Mouse (Mus musculus) kidney, embryonic 15.5 days (tissue): ENCODE results near the gene Tmem179b. TPM values are rescaled to one million over a fixed set of nuclear protein-coding genes. Genes with fewer than 3 reads are reported as not detected.
A peak's percentile ranks its signal among the peaks of the same experiment; 100 is the strongest.

Source experiments
- ATAC-seq: fragments of 200-750 bp; cut with Nextera tagmentation; replicated peaks from 2 replicates; pipeline ENCODE4 v1.8.0; 2017; ENCODE audit warnings: moderate TSS enrichment; ENCODE audit not compliant: low FRiP score
- H3K27ac ChIP-seq: fragments of 300-500 bp; sonication (generic); 2 replicates; pipeline ENCODE4 v1.5.1; 2015; ENCODE audit warnings: mild to moderate bottlenecking, inconsistent platforms
- H3K27me3 ChIP-seq: fragments of 300-500 bp; sonication (generic); 2 replicates; pipeline ENCODE4 v1.6.1; 2015; ENCODE audit warnings: inconsistent platforms
- H3K36me3 ChIP-seq: fragments of 300-500 bp; sonication (generic); 2 replicates; pipeline ENCODE4 v1.6.1; 2015; ENCODE audit warnings: inconsistent platforms
- H3K4me1 ChIP-seq: fragments of 300-500 bp; sonication (generic); 2 replicates; pipeline ENCODE4 v1.6.1; 2015; ENCODE audit warnings: inconsistent platforms
- H3K4me2 ChIP-seq: fragments of 300-500 bp; sonication (generic); 2 replicates; pipeline ENCODE4 v1.6.1; 2015; ENCODE audit warnings: moderate library complexity, mild to moderate bottlenecking, inconsistent platforms
- H3K4me3 ChIP-seq: fragments of 300-500 bp; sonication (generic); replicated peaks from 2 replicates; pipeline ENCODE4 v1.5.1; 2015; ENCODE audit warnings: mild to moderate bottlenecking, inconsistent platforms
- H3K9ac ChIP-seq: fragments of 300-500 bp; sonication (generic); 2 replicates; pipeline ENCODE4 v1.6.1; 2015; ENCODE audit warnings: mild to moderate bottlenecking, inconsistent platforms
- H3K9me3 ChIP-seq: fragments of 300-500 bp; sonication (generic); replicated peaks from 2 replicates; pipeline ENCODE4 v1.6.1; 2016; ENCODE audit warnings: inconsistent platforms
- WGBS: fragments of 180-500 bp; shearing (Covaris S2); methylation state at CpG from one replicate; pipeline ENCODE4 v1.1.7; 2015; ENCODE audit warnings: mixed read lengths; 5-methylcytosine and 5-hydroxymethylcytosine counted together
- polyA plus RNA-seq: library from polyadenylated mRNA; unstranded; fragments of >200 nt; fragmentation: Nextera tagmentation; extraction: Ambion mirVana; gene quantifications from 2 replicates; pipeline ENCODE4 v1.2.1, GENCODE M21; 2015

The Tmem179b gene
- 83.6 and 85.6 TPM in 2 replicates for polyA plus RNA-seq

DNA sequence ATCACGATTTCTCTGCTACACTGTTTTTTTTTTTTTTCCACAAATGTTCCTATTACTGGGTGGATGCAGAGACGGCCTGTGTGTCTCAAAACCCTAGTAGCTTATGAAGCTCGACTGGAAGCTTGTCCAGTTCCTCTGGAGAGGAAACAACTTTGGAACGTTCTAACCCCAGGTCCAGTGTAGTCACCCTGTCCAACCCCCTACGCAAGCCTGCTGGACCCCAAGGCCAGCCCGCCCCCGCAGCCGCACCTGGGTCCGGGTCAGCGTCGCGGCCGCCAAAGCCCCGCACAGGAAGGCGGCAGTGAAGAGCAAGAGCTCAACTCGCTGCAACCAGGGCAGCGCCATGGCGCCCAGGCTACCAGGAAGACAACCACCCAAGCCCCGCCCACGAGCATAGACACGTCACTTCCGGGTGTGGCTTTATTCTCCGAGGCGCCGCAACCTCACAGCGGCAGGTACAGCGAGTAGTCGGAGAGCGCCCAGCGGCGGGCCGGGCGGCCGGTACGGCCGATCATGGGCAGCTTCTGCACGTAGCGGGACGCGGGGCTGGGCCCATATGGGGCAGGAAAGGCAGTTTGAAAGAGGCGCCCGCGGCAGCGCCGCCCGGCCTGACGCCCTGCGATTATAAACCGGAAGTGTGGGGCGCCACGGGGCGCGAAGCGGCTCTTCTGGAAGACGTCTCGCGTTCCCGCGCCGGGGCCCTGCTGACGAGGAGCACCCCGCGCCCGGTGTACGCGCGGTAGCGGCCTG is at the start of gene Tmem179b:
TSS of gene Tmem179b (minus strand) at position 382 of the 750 bp plus-strand sequence.
- WGBS, result under 1% methylated on average over 68 of the region's 68 CpGs

DNA sequence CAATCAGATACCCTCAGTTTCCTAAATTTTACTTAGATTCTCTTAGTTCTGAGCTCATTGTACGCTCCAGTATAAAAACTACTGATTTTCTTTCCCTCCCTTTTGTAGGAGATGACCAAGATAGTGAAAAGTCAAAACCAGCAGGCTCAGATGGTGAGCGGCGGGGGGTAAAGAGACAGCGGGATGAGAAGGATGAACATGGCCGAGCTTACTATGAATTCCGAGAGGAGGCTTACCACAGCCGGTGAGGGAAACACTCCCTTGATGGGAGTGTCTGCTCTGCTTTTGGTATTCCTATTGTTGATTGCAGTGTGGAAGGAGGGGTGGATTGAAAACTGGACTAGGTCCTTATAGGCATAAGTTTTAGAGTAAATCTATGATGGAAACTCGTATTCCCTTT is 48.4 kb upstream of the Tmem179b start:
- no peak for ATAC-seq
- peaks cover 51% of the 10 kb centered on the region for H3K36me3 ChIP-seq

More for the DNA sequence above, at the start of gene Tmem179b:
- Histone ChIP-seq H3K9ac (peak within 1 kb of the TSS; percentile 85), H3K9me3 (no peaks in the 10 kb centered on the region), H3K27ac (peak within 1 kb of the TSS; percentile 98), H3K4me2 (peak within 1 kb of the TSS; percentile 75), H3K4me3 (peak within 1 kb of the TSS; percentile 68), H3K4me1 (peaks cover 42% of the 10 kb centered on the region), H3K36me3 (peaks cover 54% of the 10 kb centered on the region), H3K27me3 (no peaks in the 10 kb centered on the region)
- peak; percentile 94 for ATAC-seq

DNA sequence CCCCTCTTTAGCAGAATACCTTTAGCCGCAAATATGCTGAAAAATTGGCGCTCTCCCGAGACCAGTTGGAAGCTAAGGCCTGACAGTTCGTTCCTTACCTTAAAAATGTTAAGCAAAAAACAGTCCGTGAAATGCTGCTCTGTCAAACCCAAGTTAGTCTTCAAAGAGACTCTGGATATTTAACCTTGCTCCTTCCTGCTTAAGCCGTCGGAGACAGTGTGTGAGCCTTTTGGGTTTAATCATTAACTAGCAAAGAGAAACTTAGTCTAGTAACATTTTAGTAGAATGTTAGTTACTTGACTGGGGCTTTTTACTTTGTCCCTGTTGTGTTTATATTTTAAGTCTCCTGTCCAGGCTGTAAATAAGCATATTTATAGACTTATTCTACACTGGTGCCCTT is 46.9 kb upstream of the Tmem179b start:
- under 1% methylated on average over 7 of the region's 7 CpGs for WGBS
- Histone ChIP-seq H3K27me3 (no peaks in the 10 kb centered on the region), H3K9me3 (no peaks in the 10 kb centered on the region), H3K4me2 (peak overlapping the region; percentile 88), H3K36me3 (peaks cover 46% of the 10 kb centered on the region), H3K4me1 (peaks cover 35% of the 10 kb centered on the region), H3K9ac (peak overlapping the region; percentile 99), H3K27ac (peak overlapping the region; percentile 100), H3K4me3 (peak overlapping the region; percentile 88)
- no peak for ATAC-seq

More for the DNA sequence above, 48.4 kb upstream of the Tmem179b start:
- Histone ChIP-seq H3K4me1 (peaks cover 23% of the 10 kb centered on the region), H3K9ac (0 out of 2 replicates have a peak overlapping the region, but pooled peaks have one; percentile 2), H3K4me3 (peak overlapping the region; percentile 88), H3K9me3 (no peaks in the 10 kb centered on the region), H3K27me3 (no peaks in the 10 kb centered on the region), H3K4me2 (peak overlapping the region; percentile 88), H3K27ac (no peak overlapping the region)
- 78% methylated on average over 8 of the region's 8 CpGs for WGBS

DNA sequence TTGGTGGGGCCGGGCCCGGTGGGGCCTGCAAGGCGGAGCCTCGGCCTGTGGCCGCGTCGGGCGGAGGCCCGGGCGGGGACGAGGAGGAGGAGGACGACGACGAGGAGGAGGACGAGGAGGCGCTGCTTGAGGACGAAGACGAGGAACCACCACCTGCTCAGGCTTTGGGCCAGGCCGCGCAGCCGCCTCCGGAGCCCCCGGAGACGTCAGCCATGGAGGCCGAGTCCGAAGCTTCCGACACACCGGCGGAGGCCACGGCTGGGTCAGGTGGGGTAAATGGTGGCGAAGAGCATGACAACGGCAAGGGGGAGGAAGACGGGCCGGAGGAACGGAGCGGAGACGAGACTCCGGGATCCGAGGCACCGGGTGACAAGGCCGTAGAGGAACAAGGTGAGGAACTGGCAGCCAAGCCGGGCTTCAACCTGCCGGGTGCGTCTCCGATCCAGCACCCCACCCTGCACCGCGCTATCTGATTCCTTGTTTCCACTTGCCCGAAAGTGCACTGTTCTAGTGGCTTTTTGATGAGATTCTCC is 46.2 kb upstream of the Tmem179b start:
- peaks cover 46% of the 10 kb centered on the region for H3K36me3 ChIP-seq
- WGBS, result under 1% methylated on average over 48 of the region's 48 CpGs

DNA sequence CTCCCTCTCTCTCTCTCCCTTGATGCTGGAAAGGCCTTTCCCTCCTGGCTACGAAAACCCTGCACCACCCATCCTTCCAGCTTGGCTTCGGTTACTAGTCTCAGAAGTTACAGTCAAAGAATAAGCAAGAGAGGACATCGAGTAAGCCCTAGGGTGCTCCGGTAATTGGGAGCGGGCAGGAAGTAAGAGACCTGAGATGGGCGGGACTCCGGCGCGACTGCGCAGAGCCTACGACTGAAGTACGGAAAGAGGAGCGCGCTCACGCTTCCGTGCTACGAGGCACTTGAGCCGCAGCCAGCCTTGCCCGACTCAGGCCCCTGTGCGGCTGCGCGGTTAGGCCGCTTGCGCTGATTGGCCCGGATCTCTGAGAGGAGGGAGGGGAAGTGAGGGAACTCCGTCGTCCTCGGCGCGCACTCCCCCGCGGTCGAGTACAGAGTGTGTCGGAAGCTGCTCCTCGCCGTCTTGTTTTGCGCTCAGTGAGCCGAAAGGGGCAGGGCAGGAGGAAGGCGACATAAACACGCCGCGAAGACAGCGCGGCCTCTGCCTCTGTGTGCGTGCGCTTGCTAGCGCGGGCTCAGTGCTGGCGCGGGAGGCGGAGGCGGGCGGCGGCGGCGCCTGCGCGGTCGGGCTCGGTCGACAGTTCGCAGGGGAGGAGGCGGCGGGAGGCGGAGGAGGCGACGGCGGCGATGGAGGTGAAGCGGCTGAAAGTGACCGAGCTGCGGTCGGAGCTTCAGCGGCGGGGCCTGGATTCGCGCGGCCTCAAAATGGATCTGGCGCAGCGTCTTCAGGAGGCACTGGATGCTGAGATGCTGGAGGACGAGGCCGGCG is 45.5 kb upstream of the Tmem179b start, which contains the start of gene Hnrnpul2:
TSS of gene Hnrnpul2 (plus strand) at position 415 of the 828 bp plus-strand sequence.
- peak within 1 kb of the TSS; percentile 99 for H3K9ac ChIP-seq
- H3K27ac ChIP-seq, result peak within 1 kb of the TSS; percentile 100
- H3K4me1 ChIP-seq, result peaks cover 44% of the 10 kb centered on the region
- no peaks in the 10 kb centered on the region for H3K27me3 ChIP-seq
- peaks cover 46% of the 10 kb centered on the region for H3K36me3 ChIP-seq
- peak; percentile 95 for ATAC-seq
- WGBS, result under 1% methylated on average over 83 of the region's 83 CpGs
- H3K4me2 ChIP-seq, result peak within 1 kb of the TSS; percentile 88
- H3K9me3 ChIP-seq, result no peaks in the 10 kb centered on the region
- H3K4me3 ChIP-seq, result peak within 1 kb of the TSS; percentile 88

More for the DNA sequence above, 46.2 kb upstream of the Tmem179b start:
- H3K9me3 ChIP-seq, result no peaks in the 10 kb centered on the region
- peak overlapping the region; percentile 99 for H3K9ac ChIP-seq
- H3K4me2 ChIP-seq, result peak overlapping the region; percentile 88
- peak overlapping the region; percentile 100 for H3K27ac ChIP-seq
- no peaks in the 10 kb centered on the region for H3K27me3 ChIP-seq
- H3K4me1 ChIP-seq, result peaks cover 42% of the 10 kb centered on the region
- peak overlapping the region; percentile 88 for H3K4me3 ChIP-seq
- peak; percentile 20 for ATAC-seq

DNA sequence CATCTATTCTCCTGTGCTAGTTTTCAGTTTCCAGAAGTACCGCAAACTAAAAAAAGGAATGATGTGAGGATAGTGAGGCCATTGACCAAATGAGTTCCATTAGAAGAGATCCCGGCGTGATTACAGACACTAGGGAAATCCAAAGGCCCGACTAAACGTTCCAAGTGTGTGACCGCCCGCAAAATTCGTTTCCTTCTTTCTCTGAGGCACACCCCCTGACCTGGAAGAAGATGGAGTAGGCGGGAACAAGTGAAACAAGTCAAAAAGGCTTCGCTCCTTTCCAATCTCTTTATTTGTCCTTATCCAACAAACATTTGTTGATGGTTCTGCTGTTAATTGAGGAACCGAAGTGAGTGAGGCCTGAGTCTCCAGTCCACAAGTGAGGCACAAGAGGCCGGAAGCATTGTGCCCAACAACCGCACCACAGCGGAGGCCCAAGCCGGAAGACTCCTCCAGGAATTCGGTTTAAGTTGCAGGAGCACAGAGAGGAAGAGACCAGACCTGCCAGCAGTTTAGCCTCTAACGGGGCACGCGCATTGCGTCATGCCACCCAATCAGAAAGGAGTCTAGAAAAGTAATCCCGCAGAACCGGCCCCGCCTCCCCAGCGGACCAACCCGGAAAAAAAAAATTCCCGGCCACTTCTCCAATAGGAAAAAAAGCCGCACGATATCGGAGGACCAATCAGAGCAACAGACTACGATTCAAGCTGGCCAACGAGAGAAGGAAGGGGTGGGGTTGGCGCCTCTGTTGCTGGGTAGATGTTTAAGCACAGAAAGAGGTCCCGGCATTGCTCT is 44.7 kb upstream of the Tmem179b start, which contains the start of gene Ttc9c:
TSS of gene Ttc9c (minus strand) at position 533 of the 795 bp plus-strand sequence.
- under 1% methylated on average over 33 of the region's 33 CpGs for WGBS
- ATAC-seq, result peak; percentile 93
- H3K9ac ChIP-seq, result peak within 1 kb of the TSS; percentile 99
- peak within 1 kb of the TSS; percentile 88 for H3K4me3 ChIP-seq
- H3K4me2 ChIP-seq, result peak within 1 kb of the TSS; percentile 88
- H3K9me3 ChIP-seq, result no peaks in the 10 kb centered on the region
- H3K27me3 ChIP-seq, result no peaks in the 10 kb centered on the region
- H3K36me3 ChIP-seq, result peaks cover 45% of the 10 kb centered on the region
- peaks cover 44% of the 10 kb centered on the region for H3K4me1 ChIP-seq
- H3K27ac ChIP-seq, result peak within 1 kb of the TSS; percentile 100

DNA sequence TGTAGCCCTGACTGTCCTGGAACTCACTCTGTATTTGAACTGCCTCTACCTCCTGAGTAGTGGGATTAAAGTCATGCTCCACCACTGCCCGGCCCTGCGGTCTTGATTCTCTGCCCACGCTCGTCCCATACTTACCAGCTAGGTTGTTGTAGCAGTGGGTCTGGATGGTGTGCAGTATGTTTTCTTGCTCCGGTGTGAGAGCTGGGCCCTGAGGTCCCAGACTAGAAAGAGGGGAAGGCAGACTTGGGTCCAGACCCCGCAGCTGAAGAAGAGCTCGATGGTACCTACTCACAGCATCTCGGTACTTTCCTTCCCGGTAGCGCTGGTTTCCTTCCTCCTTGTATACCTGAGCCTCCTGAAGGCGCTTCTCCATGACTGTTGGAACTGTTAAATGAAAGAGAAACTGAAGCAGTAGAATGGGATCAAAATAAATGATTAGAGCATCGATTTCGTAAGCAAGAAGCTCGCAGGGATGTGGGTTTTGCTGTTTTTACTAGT is 44.1 kb upstream of the Tmem179b start:
- peak overlapping the region; percentile 82 for H3K9ac ChIP-seq
- H3K4me2 ChIP-seq, result peak overlapping the region; percentile 88
- peaks cover 45% of the 10 kb centered on the region for H3K36me3 ChIP-seq
- H3K9me3 ChIP-seq, result no peaks in the 10 kb centered on the region
- peak overlapping the region; percentile 100 for H3K27ac ChIP-seq
- peaks cover 43% of the 10 kb centered on the region for H3K4me1 ChIP-seq
- no peak for ATAC-seq
- WGBS, result 19% methylated on average over 14 of the region's 14 CpGs
- H3K4me3 ChIP-seq, result peak overlapping the region; percentile 88
- no peaks in the 10 kb centered on the region for H3K27me3 ChIP-seq

DNA sequence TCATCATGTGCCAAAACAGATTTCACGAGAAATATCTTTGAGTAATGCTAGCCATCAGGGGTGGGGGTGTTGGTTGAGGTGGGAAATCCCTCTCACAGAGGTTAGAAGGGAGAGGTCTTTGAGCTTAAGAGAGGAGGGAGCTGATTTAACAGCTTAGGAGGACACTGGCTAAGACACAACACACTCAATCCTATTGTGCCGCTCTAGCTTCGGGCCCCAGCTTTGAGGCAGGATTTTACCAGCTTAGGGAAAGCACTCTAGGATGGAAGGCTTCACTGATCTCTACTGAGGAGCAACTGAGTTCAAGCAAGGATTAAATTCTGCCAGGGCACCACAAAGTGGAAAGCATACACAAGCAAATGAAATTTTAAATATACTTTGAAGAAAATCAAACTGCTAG is 42.7 kb upstream of the Tmem179b start:
- H3K9ac ChIP-seq, result peak overlapping the region; percentile 28; the same call in 1 of the 2 replicates

DNA sequence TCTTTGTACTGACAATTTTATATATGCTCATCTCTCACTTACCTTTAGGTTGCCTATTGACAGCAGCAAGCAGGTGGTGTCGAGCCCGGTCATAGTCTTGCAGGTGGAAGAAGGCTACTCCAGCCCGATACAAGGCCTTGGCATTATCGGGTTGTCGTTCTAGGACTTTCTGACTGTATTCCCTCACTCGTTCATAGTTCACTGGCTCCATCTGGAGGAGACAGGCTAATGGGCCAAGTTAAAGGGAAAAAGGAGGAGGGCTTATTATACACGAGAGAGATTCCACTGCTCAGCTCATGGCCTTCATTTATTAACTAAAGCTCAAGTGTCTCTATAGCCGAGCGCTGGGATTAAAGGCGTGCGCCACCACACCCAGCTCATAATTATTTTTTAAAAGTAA is 41.5 kb upstream of the Tmem179b start:
- Histone ChIP-seq H3K9ac (no peak overlapping the region), H3K27ac (peak overlapping the region; percentile 27; the same call in 1 of the 2 replicates), H3K36me3 (peaks cover 61% of the 10 kb centered on the region), H3K27me3 (no peaks in the 10 kb centered on the region), H3K4me1 (peaks cover 27% of the 10 kb centered on the region), H3K4me3 (no peak overlapping the region), H3K4me2 (0 out of 2 replicates have a peak overlapping the region, but pooled peaks have one; percentile 27), H3K9me3 (no peaks in the 10 kb centered on the region)
- ATAC-seq, result no peak
- WGBS, result 61% methylated on average over 11 of the region's 11 CpGs

More for the DNA sequence above, 42.7 kb upstream of the Tmem179b start:
- Histone ChIP-seq H3K4me1 (peaks cover 30% of the 10 kb centered on the region), H3K27ac (no peak overlapping the region), H3K36me3 (peaks cover 50% of the 10 kb centered on the region), H3K27me3 (no peaks in the 10 kb centered on the region), H3K4me3 (peak overlapping the region; percentile 17; the same call in 1 of the 2 replicates), H3K4me2 (peak overlapping the region; percentile 88), H3K9me3 (no peaks in the 10 kb centered on the region)
- 84% methylated on average over 3 of the region's 3 CpGs for WGBS
- no peak for ATAC-seq

DNA sequence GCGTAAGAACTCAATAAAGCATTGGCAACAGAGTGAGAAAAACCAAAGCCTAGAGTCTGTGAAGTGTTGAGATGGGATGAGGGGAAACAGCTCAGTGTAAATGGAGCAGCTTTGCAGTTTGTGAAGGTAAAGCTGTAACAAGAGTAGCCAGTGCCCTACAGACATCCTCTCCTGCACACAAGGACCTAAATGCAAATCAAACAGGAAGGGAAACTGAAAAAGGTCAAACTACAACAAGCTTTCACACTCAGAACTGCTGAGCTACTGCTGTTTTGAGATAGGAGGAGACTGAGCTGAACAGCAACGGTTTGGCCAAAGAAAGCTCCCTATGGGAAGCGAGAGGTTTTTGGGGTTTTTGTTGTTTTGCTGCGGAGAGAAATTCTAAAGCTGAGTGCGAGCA is 32.5 kb upstream of the Tmem179b start:
- Histone ChIP-seq H3K9ac (no peak overlapping the region), H3K4me3 (no peak overlapping the region), H3K9me3 (no peaks in the 10 kb centered on the region), H3K27ac (no peak overlapping the region), H3K4me2 (no peak overlapping the region), H3K4me1 (peaks cover 20% of the 10 kb centered on the region), H3K27me3 (no peaks in the 10 kb centered on the region), H3K36me3 (peaks cover 78% of the 10 kb centered on the region)
- ATAC-seq, result no peak
- 95% methylated on average over 5 of the region's 5 CpGs for WGBS
